Mouse (Mus musculus) E14TG2a.4 (cell line): ENCODE data around the gene Clca4b.

Source experiments
- CTCF ChIP-seq: conservative IDR thresholded peaks from 2 replicates; pipeline ENCODE4 v1.5.1; 2014; ENCODE audit warnings: low read length
- NANOG ChIP-seq: IDR thresholded peaks from 2 replicates; pipeline ENCODE4 v1.6.1; 2014; ENCODE audit warnings: borderline replicate concordance, low read length, mixed read lengths

DNA sequence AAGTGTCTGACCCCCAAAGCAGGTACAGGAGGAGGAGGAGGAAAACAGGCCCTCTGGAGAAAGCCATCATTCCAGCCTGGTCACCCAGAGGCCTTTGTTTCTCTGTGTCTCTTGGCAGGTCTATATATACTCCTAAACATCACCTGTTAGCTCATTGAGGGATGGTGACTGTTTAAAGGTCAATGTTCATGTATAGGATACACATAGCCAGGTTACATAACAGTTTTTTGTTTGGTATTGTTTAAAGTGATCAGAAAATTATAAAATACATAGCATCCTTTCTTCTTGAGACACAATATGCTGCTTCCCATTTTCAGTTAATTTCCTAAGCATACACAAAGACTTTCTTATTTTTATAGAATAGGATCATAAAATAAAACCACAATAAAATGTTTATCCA, 42.6 kb upstream of the Clca4b start, which contains the start of gene Clca4a:
- TF ChIP-seq CTCF (no peak), NANOG (no peak)
